Mouse (Mus musculus) olfactory bulb, adult 2 months (tissue): ENCODE data around the gene Crp.

Source experiments
- CTCF ChIP-seq: fragments of 200-500 bp; IDR thresholded peaks from 2 replicates; pipeline ENCODE4 v1.5.1; 2012; ENCODE audit warnings: low read depth, mild to moderate bottlenecking, low read length, moderate library complexity; ENCODE audit not compliant: insufficient read depth
- POLR2A ChIP-seq: fragments of 200-500 bp; IDR thresholded peaks from 2 replicates; pipeline ENCODE4 v1.6.1; 2012; ENCODE audit warnings: mild to moderate bottlenecking, low read depth, low read length, moderate library complexity; ENCODE audit not compliant: insufficient read depth

- no peak for TF ChIP-seq CTCF
- no peak for TF ChIP-seq POLR2A
Observed at GRCm38 (mm10) chr1:172876675-172877074, 178.8 kb downstream of the Crp start.
